In genomic region chr7:99980132-99980591, GRCm38 (mm10) we compare ENCODE assay signal across 8 mouse cellular contexts. TPM values are rescaled to one million over a fixed set of nuclear protein-coding genes. Genes with fewer than 3 reads are reported as not detected.
A peak's percentile ranks its signal among the peaks of the same experiment; 100 is the strongest.
DNase-seq lines count a peak whose midpoint lies in the region; ATAC-seq lines count a peak whose summit lies in the region.

TSS of gene Rnf169 (minus strand) at chr7:99980448.

- H3K36me3 ChIP-seq in heart, embryonic 15.5 days: no peaks in the 10 kb centered on the region
- no peaks in the 10 kb centered on the region for H3K36me3 ChIP-seq in liver, embryonic 15.5 days (replicated peaks)
- H3K36me3 ChIP-seq in neural tube, embryonic 12.5 days: no peaks in the 10 kb centered on the region

- H3K4me2 ChIP-seq in heart, embryonic 15.5 days: peak within 1 kb of the TSS; percentile 75
- H3K4me2 ChIP-seq in liver, embryonic 15.5 days: peak within 1 kb of the TSS; percentile 93
- H3K4me2 ChIP-seq in neural tube, embryonic 12.5 days (replicated peaks): peak within 1 kb of the TSS; percentile 74

- H3K9me3 ChIP-seq in heart, embryonic 15.5 days (replicated peaks): no peaks in the 10 kb centered on the region
- H3K9me3 ChIP-seq in liver, embryonic 15.5 days (replicated peaks): no peaks in the 10 kb centered on the region
- H3K9me3 ChIP-seq in neural tube, embryonic 12.5 days: no peaks in the 10 kb centered on the region; the same call in 1 of the 2 replicates

- H3K27ac ChIP-seq in heart, embryonic 15.5 days: peak within 1 kb of the TSS; percentile 87
- peak within 1 kb of the TSS; percentile 84 for H3K27ac ChIP-seq in liver, embryonic 15.5 days (replicated peaks)
- peak within 1 kb of the TSS; percentile 94 for H3K27ac ChIP-seq in neural tube, embryonic 12.5 days

- peak within 1 kb of the TSS; percentile 86 for H3K4me3 ChIP-seq in heart, embryonic 15.5 days
- peak within 1 kb of the TSS; percentile 94 for H3K4me3 ChIP-seq in liver, embryonic 15.5 days (replicated peaks)
- H3K4me3 ChIP-seq in neural tube, embryonic 12.5 days: peak within 1 kb of the TSS; percentile 97

- peak within 1 kb of the TSS; percentile 77 for H3K9ac ChIP-seq in heart, embryonic 15.5 days
- H3K9ac ChIP-seq in liver, embryonic 15.5 days: peak within 1 kb of the TSS; percentile 96
- H3K9ac ChIP-seq in neural tube, embryonic 12.5 days: peak within 1 kb of the TSS; percentile 98

- H3K27me3 ChIP-seq in heart, embryonic 15.5 days: no peaks in the 10 kb centered on the region
- H3K27me3 ChIP-seq in liver, embryonic 15.5 days: no peaks in the 10 kb centered on the region; the same call in 1 of the 2 replicates
- no peaks in the 10 kb centered on the region for H3K27me3 ChIP-seq in neural tube, embryonic 12.5 days (replicated peaks)

- peak; percentile 80 for DNase-seq in c-Kit-negative CD71-positive TER-119-positive erythroid progenitor cells, embryonic 14.5 days (ENCODE audit: low read depth, low spot score)
- DNase-seq in fibroblast of lung, adult 2 months (ENCODE audit: low read depth): peak; percentile 70
- DNase-seq in kidney, postnatal 36 days: peak; percentile 95 to 98
- DNase-seq in telencephalon, adult 2 months (ENCODE audit: low read depth, low spot score): peak; percentile 95

- WGBS in heart, embryonic 15.5 days: under 1% methylated on average over 55 of the region's 55 CpGs
- WGBS in liver, embryonic 15.5 days (ENCODE audit: insufficient replicate concordance): under 1% methylated on average over 55 of the region's 55 CpGs
- WGBS in neural tube, embryonic 12.5 days: 1% methylated on average over 54 of the region's 55 CpGs

- ATAC-seq in CD4-positive, CD25-positive, alpha-beta regulatory T cell, adult 4 months: peak; percentile 96
- peak; percentile 92 for ATAC-seq in heart, embryonic 15.5 days (replicated peaks; ENCODE audit: insufficient number of reproducible peaks, insufficient read depth, low FRiP score, low read depth)
- ATAC-seq in liver, embryonic 15.5 days (ENCODE audit: insufficient read depth): peak; percentile 91
- ATAC-seq in neural tube, embryonic 12.5 days (ENCODE audit: low FRiP score, low read depth): peak; percentile 94

- H3K4me1 ChIP-seq in heart, embryonic 15.5 days (replicated peaks): peaks cover 20% of the 10 kb centered on the region
- peaks cover 37% of the 10 kb centered on the region for H3K4me1 ChIP-seq in liver, embryonic 15.5 days (replicated peaks)
- H3K4me1 ChIP-seq in neural tube, embryonic 12.5 days: peaks cover 14% of the 10 kb centered on the region

RNA-seq across cellular contexts. Expression of gene Rnf169, which starts in this region (rescaled TPM):
- 1 to 10 TPM; 6.2 to 9.5 TPM for polyA plus RNA-seq in CD4-positive, CD25-positive, alpha-beta regulatory T cell, adult 4 months (2017; shearing (Covaris generic))
- 2.7 and 3.7 TPM in 2 replicates for polyA plus RNA-seq in heart, embryonic 15.5 days (2015; fragmentation: Nextera tagmentation; extraction: Ambion mirVana)
- 1.6 and 2.0 TPM in 2 replicates for polyA plus RNA-seq in liver, embryonic 15.5 days (2015; fragmentation: Nextera tagmentation; extraction: Ambion mirVana)
- 7.2 TPM in 2 replicates for polyA plus RNA-seq in neural tube, embryonic 12.5 days (2016; fragmentation: Nextera tagmentation; extraction: Ambion mirVana)

Comparison
In these comparisons a context has a peak if more than half of its experiments do, and no peak if none do; other contexts are left out.
1. Peak in every context shown above with its lines: DNase-seq, ATAC-seq, H3K4me3 ChIP-seq and H3K27ac ChIP-seq.